Mouse (Mus musculus): Measurements from ENCODE around the gene Tle4.

- TF ChIP-seq CTCF (IDR thresholded peaks at IDR 0.05; ENCODE audit: low read depth, low read length) (no peak), EP300 (IDR thresholded peaks at IDR 0.05; ENCODE audit: insufficient read depth, low read depth, low read length) (no peak)
Measured at GRCm38 (mm10) chr19:14600354-14600753, 2.5 kb upstream of the Tle4 start.

Measured in ES-Bruce4 (cell line).